Mouse (Mus musculus): ENCODE data around the gene Ntn1. TPM values are rescaled to one million over a fixed set of nuclear protein-coding genes. Genes with fewer than 3 reads are reported as not detected.

The Ntn1 gene
- polyA plus RNA-seq, 1 experiment from 2014 or later, result 18.3 TPM

- Histone ChIP-seq H3K36me3 (no peaks in the 10 kb centered on the region), H3K4me3 (no peak overlapping the region), H3K27me3 (no peaks in the 10 kb centered on the region), H3K4me1 (replicated peaks) (peaks cover 6% of the 10 kb centered on the region), H3K9me3 (replicated peaks) (no peaks in the 10 kb centered on the region), H3K9ac (no peak overlapping the region), H3K4me2 (no peak overlapping the region), H3K27ac (no peak overlapping the region)
- no peak for ATAC-seq (replicated peaks; ENCODE audit: insufficient number of reproducible peaks, insufficient read depth, low FRiP score, low read depth)
- WGBS, result 77% methylated on average over 4 of the region's 4 CpGs
Observed at GRCm38 (mm10) chr11:68258498-68258897, 142.1 kb downstream of the Ntn1 start.

GRCm38 (mm10) chr11:68253531-68253930 is 147.1 kb downstream of the Ntn1 start:
- Histone ChIP-seq H3K9ac (no peak overlapping the region), H3K4me3 (no peak overlapping the region), H3K36me3 (no peaks in the 10 kb centered on the region), H3K4me1 (replicated peaks) (peaks cover 5% of the 10 kb centered on the region), H3K27me3 (no peaks in the 10 kb centered on the region), H3K27ac (no peak overlapping the region), H3K4me2 (no peak overlapping the region), H3K9me3 (replicated peaks) (no peaks in the 10 kb centered on the region)
- WGBS, result 68% methylated on average over 7 of the region's 7 CpGs
- no peak for ATAC-seq (replicated peaks; ENCODE audit: insufficient number of reproducible peaks, insufficient read depth, low FRiP score, low read depth)

GRCm38 (mm10) chr11:68250106-68250505 is 150.5 kb downstream of the Ntn1 start:
- WGBS, result 82% methylated on average over 6 of the region's 6 CpGs
- Histone ChIP-seq H3K4me1 (replicated peaks) (peaks cover 5% of the 10 kb centered on the region), H3K9me3 (replicated peaks) (no peaks in the 10 kb centered on the region), H3K4me3 (no peak overlapping the region), H3K27ac (no peak overlapping the region), H3K9ac (no peak overlapping the region), H3K36me3 (no peaks in the 10 kb centered on the region), H3K27me3 (no peaks in the 10 kb centered on the region), H3K4me2 (no peak overlapping the region)
- ATAC-seq (replicated peaks; ENCODE audit: insufficient number of reproducible peaks, insufficient read depth, low FRiP score, low read depth), result no peak

GRCm38 (mm10) chr11:68247897-68248296 is 152.7 kb downstream of the Ntn1 start:
- Histone ChIP-seq H3K27ac (no peak overlapping the region), H3K4me2 (no peak overlapping the region), H3K9ac (no peak overlapping the region), H3K4me3 (no peak overlapping the region), H3K4me1 (replicated peaks) (0 out of 2 replicates have a peak, but pooled peaks cover 4% of the 10 kb centered on the region), H3K27me3 (no peaks in the 10 kb centered on the region), H3K9me3 (replicated peaks) (no peaks in the 10 kb centered on the region), H3K36me3 (no peaks in the 10 kb centered on the region)
- ATAC-seq (replicated peaks; ENCODE audit: insufficient number of reproducible peaks, insufficient read depth, low FRiP score, low read depth), result no peak
- 40% methylated on average over 6 of the region's 6 CpGs for WGBS

GRCm38 (mm10) chr11:68244992-68245261 is 155.7 kb downstream of the Ntn1 start:
- Histone ChIP-seq H3K36me3 (no peaks in the 10 kb centered on the region), H3K9me3 (replicated peaks) (no peaks in the 10 kb centered on the region), H3K4me3 (no peak overlapping the region), H3K4me2 (no peak overlapping the region), H3K4me1 (replicated peaks) (0 out of 2 replicates have a peak, but pooled peaks cover 6% of the 10 kb centered on the region), H3K9ac (no peak overlapping the region), H3K27ac (no peak overlapping the region), H3K27me3 (no peaks in the 10 kb centered on the region)
- ATAC-seq (replicated peaks; ENCODE audit: insufficient number of reproducible peaks, insufficient read depth, low FRiP score, low read depth), result no peak
- 86% methylated on average over 5 of the region's 5 CpGs for WGBS

GRCm38 (mm10) chr11:68244254-68244991 is 156.2 kb downstream of the Ntn1 start:
- no peak for ATAC-seq (replicated peaks; ENCODE audit: insufficient number of reproducible peaks, insufficient read depth, low FRiP score, low read depth)
- Histone ChIP-seq H3K27me3 (no peaks in the 10 kb centered on the region), H3K36me3 (no peaks in the 10 kb centered on the region), H3K9ac (no peak overlapping the region), H3K4me1 (replicated peaks) (0 out of 2 replicates have a peak, but pooled peaks cover 6% of the 10 kb centered on the region), H3K4me2 (no peak overlapping the region), H3K27ac (no peak overlapping the region), H3K4me3 (no peak overlapping the region), H3K9me3 (replicated peaks) (no peaks in the 10 kb centered on the region)
- WGBS, result 57% methylated on average over 16 of the region's 16 CpGs

GRCm38 (mm10) chr11:68239756-68240155 is 160.9 kb downstream of the Ntn1 start:
- 61% methylated on average over 5 of the region's 5 CpGs for WGBS

GRCm38 (mm10) chr11:68233469-68233965 is 167.1 kb downstream of the Ntn1 start:
- H3K4me1 ChIP-seq (replicated peaks), result peaks cover 1% of the 10 kb centered on the region; the same call in 1 of the 2 replicates
- H3K27me3 ChIP-seq, result no peaks in the 10 kb centered on the region
- H3K27ac ChIP-seq, result no peak overlapping the region
- no peaks in the 10 kb centered on the region for H3K36me3 ChIP-seq
- H3K9me3 ChIP-seq (replicated peaks), result no peaks in the 10 kb centered on the region
- WGBS, result 76% methylated on average over 9 of the region's 9 CpGs
- no peak overlapping the region for H3K9ac ChIP-seq
- no peak for ATAC-seq (replicated peaks; ENCODE audit: insufficient number of reproducible peaks, insufficient read depth, low FRiP score, low read depth)
- H3K4me3 ChIP-seq, result no peak overlapping the region
- no peak overlapping the region for H3K4me2 ChIP-seq

More at GRCm38 (mm10) chr11:68239756-68240155, 160.9 kb downstream of the Ntn1 start:
- Histone ChIP-seq H3K27ac (no peak overlapping the region), H3K36me3 (no peaks in the 10 kb centered on the region), H3K4me1 (replicated peaks) (peaks cover 12% of the 10 kb centered on the region; the same call in 1 of the 2 replicates), H3K4me2 (no peak overlapping the region), H3K27me3 (no peaks in the 10 kb centered on the region), H3K9me3 (replicated peaks) (no peaks in the 10 kb centered on the region), H3K4me3 (no peak overlapping the region), H3K9ac (no peak overlapping the region)
- no peak for ATAC-seq (replicated peaks; ENCODE audit: insufficient number of reproducible peaks, insufficient read depth, low FRiP score, low read depth)

GRCm38 (mm10) chr11:68231558-68231957 is 169.1 kb downstream of the Ntn1 start:
- Histone ChIP-seq H3K27me3 (no peaks in the 10 kb centered on the region), H3K4me1 (replicated peaks) (no peaks in the 10 kb centered on the region), H3K27ac (no peak overlapping the region), H3K4me3 (no peak overlapping the region), H3K9ac (no peak overlapping the region), H3K9me3 (replicated peaks) (no peaks in the 10 kb centered on the region), H3K4me2 (no peak overlapping the region), H3K36me3 (no peaks in the 10 kb centered on the region)
- no peak for ATAC-seq (replicated peaks; ENCODE audit: insufficient number of reproducible peaks, insufficient read depth, low FRiP score, low read depth)
- WGBS, result 94% methylated on average over 5 of the region's 5 CpGs

GRCm38 (mm10) chr11:68228941-68229665 is 171.5 kb downstream of the Ntn1 start:
- no peak overlapping the region for H3K9ac ChIP-seq
- no peak overlapping the region for H3K4me3 ChIP-seq
- 0 out of 2 replicates have a peak, but pooled peaks cover 4% of the 10 kb centered on the region for H3K36me3 ChIP-seq
- H3K27ac ChIP-seq, result no peak overlapping the region; the same call in 1 of the 2 replicates
- 64% methylated on average over 18 of the region's 18 CpGs for WGBS
- no peaks in the 10 kb centered on the region for H3K27me3 ChIP-seq
- H3K4me2 ChIP-seq, result no peak overlapping the region
- no peaks in the 10 kb centered on the region for H3K9me3 ChIP-seq (replicated peaks)
- H3K4me1 ChIP-seq (replicated peaks), result no peaks in the 10 kb centered on the region
- no peak for ATAC-seq (replicated peaks; ENCODE audit: insufficient number of reproducible peaks, insufficient read depth, low FRiP score, low read depth)

- Histone ChIP-seq H3K9me3 (replicated peaks) (no peaks in the 10 kb centered on the region), H3K9ac (no peak overlapping the region), H3K4me1 (replicated peaks) (no peaks in the 10 kb centered on the region), H3K4me3 (no peak overlapping the region), H3K36me3 (0 out of 2 replicates have a peak, but pooled peaks cover 4% of the 10 kb centered on the region), H3K27ac (no peak overlapping the region), H3K4me2 (no peak overlapping the region), H3K27me3 (no peaks in the 10 kb centered on the region)
- WGBS, result 90% methylated on average over 6 of the region's 6 CpGs
- ATAC-seq (replicated peaks; ENCODE audit: insufficient number of reproducible peaks, insufficient read depth, low FRiP score, low read depth), result no peak
Observed at GRCm38 (mm10) chr11:68227837-68228236, 172.8 kb downstream of the Ntn1 start.
